22 mouse cellular contexts compared by ENCODE assay signal in genomic region chr10:12842543-12842942, GRCm38 (mm10). TPM values are rescaled to one million over a fixed set of nuclear protein-coding genes. Genes with fewer than 3 reads are reported as not detected.
DNase-seq lines count a peak whose midpoint lies in the region; ATAC-seq and TF ChIP-seq lines count a peak whose summit lies in the region.
"Had no signal": no experiment of that assay in that cellular context is flagged by ENCODE, and none has a peak within 500 bp of the region (broad histone marks: within the 10 kb centered on the region; RNA-seq: fewer than 3 reads in every experiment).

No protein-coding gene starts in this region.

- no peak for DNase-seq in lung, postnatal 0 days (ENCODE audit: low spot score)
- DNase-seq in lung, postnatal 14 days: no peak
- DNase-seq in naive thymus-derived CD4-positive, alpha-beta T cell, adult 2 months (ENCODE audit: low read depth): peak; percentile 74
- DNase-seq in embryo, embryonic 9.5 days (ENCODE audit: extremely low spot score): no peak
- no peak for DNase-seq in ovary, postnatal 14 days (ENCODE audit: low spot score)
- DNase-seq: cerebellum, adult 9-10 months; gastrocnemius, postnatal 25 days; kidney, postnatal 14 days; layer of hippocampus, postnatal 36 days; lung, adult 2 months; right cerebral cortex, postnatal 4 days had no signal

- no peak overlapping the region for H3K9ac ChIP-seq in lung, postnatal 0 days (replicated peaks; ENCODE audit: low read depth)
- H3K9ac ChIP-seq: embryonic facial prominence, embryonic 12.5 days; hindbrain, embryonic 13.5 days; intestine, embryonic 15.5 days; limb, embryonic 15.5 days; midbrain, embryonic 15.5 days had no signal

- H3K4me2 ChIP-seq in lung, postnatal 0 days (replicated peaks; ENCODE audit: low read depth, low read length): no peak overlapping the region
- H3K4me2 ChIP-seq: embryonic facial prominence, embryonic 12.5 days; hindbrain, embryonic 13.5 days; intestine, embryonic 15.5 days; limb, embryonic 15.5 days; midbrain, embryonic 15.5 days had no signal

- no peak for TF ChIP-seq EP300 in lung, postnatal 0 days (IDR thresholded peaks at IDR 0.05)

- H3K4me3 ChIP-seq in lung, postnatal 0 days (ENCODE audit: low read depth, low read length): no peak overlapping the region
- H3K4me3 ChIP-seq: embryonic facial prominence, embryonic 12.5 days; hindbrain, embryonic 13.5 days; intestine, embryonic 15.5 days; layer of hippocampus, adult 2 months; limb, embryonic 15.5 days; midbrain, embryonic 15.5 days had no signal

- TF ChIP-seq CTCF in lung, postnatal 0 days (IDR thresholded peaks at IDR 0.05): no peak

- no peaks in the 10 kb centered on the region for H3K4me1 ChIP-seq in lung, postnatal 0 days (ENCODE audit: insufficient read depth, low read depth, low read length)
- H3K4me1 ChIP-seq: embryonic facial prominence, embryonic 12.5 days; hindbrain, embryonic 13.5 days; intestine, embryonic 15.5 days; midbrain, embryonic 15.5 days had no signal

- H3K27me3 ChIP-seq in lung, postnatal 0 days (replicated peaks; ENCODE audit: insufficient read depth, low read length): no peaks in the 10 kb centered on the region
- H3K27me3 ChIP-seq: CH12.LX; embryonic facial prominence, embryonic 12.5 days; hindbrain, embryonic 13.5 days; intestine, embryonic 15.5 days; limb, embryonic 15.5 days; midbrain, embryonic 15.5 days had no signal

- no peak overlapping the region for H3K27ac ChIP-seq in lung, postnatal 0 days (ENCODE audit: low read length)
- H3K27ac ChIP-seq: embryonic facial prominence, embryonic 12.5 days; hindbrain, embryonic 13.5 days; intestine, embryonic 15.5 days; layer of hippocampus, adult 2 months; limb, embryonic 15.5 days; midbrain, embryonic 15.5 days had no signal

- ATAC-seq in lung, postnatal 0 days: peak; percentile 43; the same call in 1 of the 2 replicates
- ATAC-seq in CD4-positive, CD25-positive, alpha-beta regulatory T cell, adult 4 months: peak; percentile 90
- peak; percentile 15 to 17; a peak in 1 of 4 replicates for ATAC-seq in hematopoietic stem cell, adult 5-6 weeks (replicated peaks in 1 of 2; ENCODE audit: insufficient read depth in 1 of 2, low FRiP score in 2 of 2, low TSS enrichment in 1 of 2, low read depth in 1 of 2, poor library complexity in 2 of 2, severe bottlenecking in 2 of 2)
- ATAC-seq in erythroblast, adult 5-6 weeks (replicated peaks; ENCODE audit: low FRiP score, poor library complexity, severe bottlenecking): no peak
- ATAC-seq: forebrain, embryonic 14.5 days; intestine, embryonic 15.5 days; midbrain, embryonic 15.5 days had no signal

- 61% methylated on average over 4 of the region's 4 CpGs for WGBS in lung, postnatal 0 days

- no peaks in the 10 kb centered on the region for H3K36me3 ChIP-seq in lung, postnatal 0 days (ENCODE audit: insufficient read depth, low read length)
- H3K36me3 ChIP-seq: hindbrain, embryonic 13.5 days; intestine, embryonic 15.5 days; midbrain, embryonic 15.5 days had no signal

- no peaks in the 10 kb centered on the region for H3K9me3 ChIP-seq in lung, postnatal 0 days (ENCODE audit: low read length)
- H3K9me3 ChIP-seq: embryonic facial prominence, embryonic 12.5 days; hindbrain, embryonic 13.5 days; intestine, embryonic 15.5 days; limb, embryonic 15.5 days; midbrain, embryonic 15.5 days had no signal

RNA-seq across cellular contexts. Expression of gene Utrn, which starts 26.6 kb away (rescaled TPM):
- 88.4 and 107 TPM in 2 replicates for polyA plus RNA-seq in lung, postnatal 0 days (2015; fragmentation: Nextera tagmentation; extraction: Ambion mirVana)
- polyA plus RNA-seq in CD4-positive, CD25-positive, alpha-beta regulatory T cell, adult 4 months (2017; shearing (Covaris generic)): 100 to 1,000 TPM; 414 to 617 TPM
- 63.7 and 83.5 TPM in 2 replicates for total RNA-seq in hematopoietic stem cell, adult 5-6 weeks (2017)
- total RNA-seq in erythroblast, adult 5-6 weeks (2015; ENCODE audit: low replicate concordance): 25.5 and 40.7 TPM in 2 replicates
- 46.3 and 46.7 TPM in 2 replicates for total RNA-seq in erythroblast, adult 5-6 weeks (2017; ENCODE audit: low replicate concordance)
